Mouse (Mus musculus): Measurements from ENCODE around the gene Zfp207.
"Not testable (repeated sequence)": the region's sequence is repeated elsewhere in the genome, so short reads cannot be mapped to it uniquely, and the experiment has no call there.

Gene Zfp207

DNA sequence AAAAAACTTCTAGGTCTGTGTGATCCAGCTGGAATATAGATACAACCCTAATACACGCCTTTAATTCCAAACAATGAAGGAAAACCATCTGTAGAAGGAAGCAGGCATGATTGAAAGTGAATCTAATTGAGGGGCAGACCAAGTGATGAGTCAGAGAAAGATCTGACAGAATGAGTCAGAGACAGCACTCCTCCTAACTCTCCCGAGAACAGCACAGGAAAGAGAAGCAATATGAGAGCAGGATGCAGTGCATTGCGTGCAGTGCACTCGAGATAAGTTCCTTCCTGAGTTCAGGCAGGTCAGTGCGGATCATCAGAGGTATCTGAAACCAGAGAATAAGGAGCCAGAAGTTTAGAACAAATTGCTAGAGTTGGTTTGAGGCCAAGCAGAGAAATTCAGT is 34.0 kb downstream of the Zfp207 start:
- no peak for DNase-seq

DNA sequence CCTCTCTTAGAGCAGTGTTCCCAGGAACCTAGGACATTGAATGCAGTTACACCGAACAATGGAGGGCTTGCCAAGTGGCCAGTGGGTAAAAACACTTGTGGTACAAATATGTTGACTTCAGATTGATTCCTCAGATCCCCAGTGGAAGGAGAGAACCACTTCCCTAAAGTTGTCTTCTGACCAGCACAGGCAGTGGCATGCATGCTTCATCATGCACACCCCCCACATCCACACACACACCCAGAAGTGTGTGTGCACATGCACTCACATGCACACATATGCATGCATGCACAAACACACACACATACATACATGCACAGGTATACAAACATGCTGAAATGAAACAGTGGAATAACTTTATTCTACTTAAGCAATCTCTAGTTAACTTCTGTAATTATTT is 36.7 kb downstream of the Zfp207 start:
- no peak for DNase-seq

DNA sequence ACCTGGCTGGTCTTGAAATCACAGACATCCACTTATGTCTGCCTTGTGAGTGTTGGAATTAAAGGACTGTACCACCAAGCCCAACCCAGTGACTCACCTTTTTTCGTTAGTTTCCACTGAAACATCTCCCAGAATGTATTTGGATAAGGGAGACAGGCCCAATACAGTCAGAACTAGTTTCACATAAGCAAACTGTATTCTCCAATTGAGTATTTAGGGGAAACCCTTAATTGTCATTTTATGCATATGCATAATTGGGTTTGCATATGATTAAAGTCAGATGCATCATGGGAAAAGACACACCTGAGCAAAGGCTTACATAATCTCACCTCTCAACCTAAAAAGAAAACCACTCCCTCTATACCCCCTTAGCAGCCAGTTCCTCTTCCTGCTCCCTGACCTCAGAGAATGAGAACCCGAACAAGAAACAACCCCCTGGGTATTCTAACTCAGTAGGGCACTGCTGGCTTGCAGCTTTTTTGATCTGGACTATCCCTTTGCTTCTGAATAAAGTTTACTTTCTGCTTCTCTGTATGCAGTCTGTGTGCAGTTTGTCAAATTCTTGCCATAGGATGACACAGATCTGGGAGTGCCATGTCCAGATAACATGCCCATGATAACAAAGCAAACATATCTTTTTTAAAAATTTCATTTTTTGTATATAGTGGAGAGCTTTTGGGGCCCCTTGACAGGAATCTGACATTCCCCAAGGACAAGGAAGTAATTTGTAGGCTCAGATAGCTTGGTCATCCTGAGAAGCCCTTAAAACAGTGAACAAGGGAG is 37.3 kb downstream of the Zfp207 start:
- no peak for DNase-seq

DNA sequence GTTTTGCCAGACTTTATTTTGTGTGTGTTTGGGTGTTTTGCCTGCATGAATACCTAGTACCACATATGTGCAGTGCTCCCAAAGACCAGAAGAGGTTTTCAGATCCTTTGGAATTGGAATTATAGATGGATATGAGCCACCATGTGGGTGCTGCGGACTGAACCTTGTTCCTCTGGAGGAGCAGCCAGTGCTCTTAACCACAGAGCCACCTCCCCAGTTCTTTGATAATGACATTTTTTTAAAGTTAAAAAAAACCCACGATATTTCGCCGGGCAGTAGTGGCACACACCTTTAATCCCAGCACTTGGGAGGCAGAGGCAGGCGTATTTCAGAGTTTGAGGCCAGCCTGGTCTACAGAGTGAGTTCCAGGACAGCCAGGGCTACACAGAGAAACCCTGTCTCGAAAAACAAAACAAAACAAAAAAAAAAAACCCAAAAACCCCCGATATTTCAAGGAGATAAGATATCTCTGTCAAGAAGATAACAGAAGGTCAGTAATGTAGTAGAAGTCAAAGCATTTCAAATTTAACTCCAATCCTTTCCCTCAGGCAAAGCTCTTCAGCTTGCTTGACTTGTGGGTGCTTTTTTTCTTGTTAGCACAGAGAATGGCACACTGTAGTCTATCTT is 38.5 kb downstream of the Zfp207 start:
- no peak for DNase-seq

DNA sequence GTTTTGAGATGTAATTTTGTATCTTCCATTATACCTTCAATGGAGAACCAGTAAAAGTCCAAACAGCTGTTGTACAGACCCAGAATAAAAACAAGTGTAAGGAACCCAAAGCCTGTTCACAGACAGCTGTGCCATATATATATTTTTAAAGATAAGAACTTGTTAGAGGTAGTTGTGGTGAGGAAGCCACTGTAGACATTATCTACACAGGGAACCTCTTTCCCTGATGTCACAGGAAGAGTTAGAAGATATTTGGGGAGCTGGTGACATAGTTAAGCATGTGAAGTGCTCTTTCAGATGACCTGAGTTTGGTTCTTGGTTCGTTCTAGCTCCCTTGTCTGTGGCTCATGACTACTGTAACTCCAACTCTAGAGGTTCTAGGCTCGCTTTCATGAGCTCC is 41.6 kb downstream of the Zfp207 start:
- no peak for DNase-seq

DNA sequence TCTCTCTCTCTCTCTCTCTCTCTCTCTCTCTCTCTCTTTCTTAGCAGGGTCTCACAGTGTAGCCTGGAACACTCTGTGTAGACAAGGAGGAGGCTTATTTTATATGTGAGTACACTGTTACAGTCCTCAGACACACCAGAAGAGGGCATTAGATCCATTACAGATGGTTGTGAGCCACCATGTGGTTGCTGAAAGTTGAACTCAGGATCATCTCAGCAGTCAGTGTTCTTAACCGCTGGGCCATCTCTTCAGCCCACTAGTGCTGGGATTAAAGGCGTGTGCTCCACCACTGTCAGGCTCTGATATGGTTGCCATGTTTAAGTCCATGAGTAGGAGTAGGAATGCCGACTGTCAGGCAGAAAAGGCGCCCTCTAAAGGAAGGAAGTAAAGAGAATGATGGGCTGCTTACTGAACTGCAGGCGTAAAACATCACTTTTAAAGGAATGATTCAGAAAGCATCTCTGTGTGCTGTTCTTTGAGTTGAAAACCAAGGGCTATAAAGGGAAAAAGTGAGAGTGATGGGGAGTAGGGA is 42.2 kb downstream of the Zfp207 start:
- DNase-seq, result no peak

DNA sequence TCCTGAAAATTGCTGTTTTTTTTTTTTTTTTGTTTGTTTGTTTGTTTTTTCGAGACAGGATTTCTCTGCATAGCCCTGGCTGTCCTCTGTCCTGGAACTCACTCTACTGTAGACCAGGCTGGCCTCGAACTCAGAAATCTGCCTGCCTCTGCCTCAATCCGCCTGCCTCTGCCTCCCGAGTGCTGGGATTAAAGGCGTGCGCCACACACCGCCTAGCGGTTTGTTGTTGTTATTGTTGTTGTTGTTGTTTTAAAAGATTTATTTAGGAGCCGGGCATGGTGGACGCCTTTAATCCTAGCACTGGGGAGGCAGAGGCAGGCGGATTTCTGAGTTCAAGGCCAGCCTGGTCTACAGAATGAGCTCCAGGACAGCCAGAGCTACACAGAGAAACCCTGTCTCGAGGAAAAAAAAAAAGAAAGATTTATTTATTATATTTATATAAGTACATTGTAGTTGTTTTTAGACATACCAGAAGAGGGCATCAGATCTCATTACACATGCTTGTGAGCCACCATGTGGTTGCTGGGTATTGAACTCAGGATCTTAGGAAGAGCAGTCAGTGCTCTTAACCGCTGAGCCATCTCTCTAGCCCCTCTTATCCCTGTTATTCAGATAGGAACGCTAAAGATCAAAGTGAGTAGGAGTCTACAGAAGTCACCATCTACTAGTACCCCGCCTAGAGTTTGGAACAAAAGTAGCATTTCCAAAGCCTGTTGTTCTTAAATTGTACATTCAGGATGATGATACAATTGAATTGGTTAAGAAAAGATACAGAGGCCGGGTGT is 43.1 kb downstream of the Zfp207 start:
- not testable (repeated sequence) for DNase-seq

DNA sequence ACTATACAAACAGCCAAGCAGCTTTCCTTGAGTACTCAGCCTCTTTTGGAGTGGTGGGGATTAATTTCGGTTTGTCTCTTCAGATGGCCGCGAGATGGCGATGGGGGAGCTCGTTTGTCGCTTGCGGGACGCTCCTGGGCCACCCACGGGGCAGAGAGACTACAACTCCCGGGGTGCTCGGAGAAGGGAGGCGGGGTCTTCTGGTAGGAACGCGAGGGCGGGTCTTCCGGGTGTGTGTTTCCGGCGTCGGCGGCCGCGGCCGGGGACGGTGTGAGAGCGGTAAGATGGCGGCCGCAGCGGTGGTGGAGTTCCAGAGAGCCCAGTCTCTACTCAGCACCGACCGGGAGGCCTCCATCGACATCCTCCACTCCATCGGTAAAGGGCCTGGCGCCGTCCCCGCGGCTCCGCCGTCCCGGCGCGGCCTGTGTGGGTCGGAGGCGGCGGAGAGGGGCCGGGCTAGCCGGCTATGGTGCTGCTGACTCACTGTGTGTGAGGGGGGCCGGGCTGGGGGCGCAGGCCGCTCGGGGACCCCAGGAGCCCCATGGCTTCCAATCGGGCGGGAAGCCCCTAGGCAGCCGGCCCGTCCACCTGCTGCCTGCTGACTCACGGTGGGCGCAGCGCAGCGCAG is 45.4 kb downstream of the Zfp207 start, which contains the start of gene Psmd11:
Gene Psmd11, plus strand, starts transcription at position 235 of the 628 bp plus-strand sequence.
- DNase-seq, result peak; percentile 92 to 93

DNA sequence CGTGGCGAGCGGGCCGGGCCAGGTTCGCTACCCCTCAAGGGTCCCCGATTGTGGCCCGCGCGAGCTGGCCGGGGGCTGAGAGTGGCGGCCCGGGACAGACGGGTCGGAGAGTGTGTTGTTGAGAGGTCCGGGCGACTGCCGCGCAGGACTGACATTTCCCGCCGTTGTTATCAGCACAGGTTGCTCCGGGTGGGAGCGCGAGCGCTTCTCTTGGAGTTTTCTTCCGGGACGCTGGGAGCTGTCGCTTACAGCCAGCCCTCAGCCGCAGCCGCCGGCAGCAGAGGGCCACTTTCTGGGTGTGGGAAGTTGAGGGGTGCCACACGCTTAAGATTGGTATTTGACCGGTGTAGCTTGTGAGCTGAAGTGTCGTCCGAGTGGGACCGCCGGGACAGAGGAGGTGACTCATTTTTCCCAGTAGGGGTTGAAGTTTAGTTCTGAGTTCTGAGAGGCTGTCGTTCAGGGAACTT is 46.0 kb downstream of the Zfp207 start:
- DNase-seq, result no peak

DNA sequence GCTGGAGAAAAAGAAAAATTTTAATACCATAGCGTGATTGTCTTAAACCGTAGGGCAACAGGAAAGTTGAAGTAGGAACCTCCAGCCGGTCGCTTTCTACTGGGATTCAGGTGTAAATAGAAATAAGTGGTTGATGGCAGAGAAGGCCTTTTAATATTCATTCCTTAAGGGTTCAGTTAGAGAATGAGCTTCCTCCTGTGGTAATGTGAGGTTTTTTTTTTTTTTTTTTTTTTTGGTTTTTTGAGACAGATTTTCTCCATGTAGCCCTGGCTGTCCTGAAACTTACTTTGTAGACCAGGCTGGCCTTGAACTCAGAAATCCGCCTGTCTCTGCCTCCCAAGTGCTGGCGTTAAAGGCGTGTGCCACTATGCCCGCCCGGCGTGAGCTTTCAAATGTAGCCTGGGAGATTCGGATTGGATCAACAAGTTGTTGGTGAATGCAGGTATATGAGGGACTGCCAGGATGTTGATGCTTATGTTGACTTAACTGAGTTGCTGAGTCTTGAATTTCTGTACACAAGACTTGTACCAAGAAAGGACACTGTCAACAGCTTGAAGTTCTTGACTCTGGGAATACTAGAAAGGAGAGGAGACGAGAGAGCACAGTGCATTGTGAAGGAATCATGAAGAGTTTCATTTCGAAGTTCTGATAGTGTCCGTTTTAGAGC is 46.6 kb downstream of the Zfp207 start:
- DNase-seq, result no peak

DNA sequence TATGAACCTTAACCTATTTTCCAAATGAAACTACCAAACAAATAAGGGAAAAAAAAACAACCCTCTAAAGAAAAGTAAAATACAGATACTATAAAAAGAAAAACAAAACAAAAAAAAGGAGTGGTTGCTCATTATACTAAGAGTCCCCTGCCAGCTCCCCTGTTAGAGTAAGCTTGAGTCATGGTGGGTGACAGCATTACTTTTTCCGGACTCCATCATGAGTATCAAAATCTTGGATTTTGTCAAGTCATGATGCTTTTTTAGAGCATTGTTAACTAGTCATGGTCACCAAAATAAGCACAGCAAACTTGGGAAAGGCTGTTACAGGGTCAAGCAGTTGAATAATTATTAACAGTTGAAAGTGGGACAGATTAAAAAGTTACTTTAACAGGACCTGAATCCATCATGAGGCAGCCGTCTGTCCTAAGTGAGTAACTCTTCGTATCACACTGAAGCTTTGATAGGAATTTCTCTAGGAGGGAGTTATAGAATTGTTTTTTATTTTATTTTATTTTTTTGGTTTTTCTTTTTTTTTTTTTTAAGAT is 47.4 kb downstream of the Zfp207 start:
- DNase-seq, result no peak

DNA sequence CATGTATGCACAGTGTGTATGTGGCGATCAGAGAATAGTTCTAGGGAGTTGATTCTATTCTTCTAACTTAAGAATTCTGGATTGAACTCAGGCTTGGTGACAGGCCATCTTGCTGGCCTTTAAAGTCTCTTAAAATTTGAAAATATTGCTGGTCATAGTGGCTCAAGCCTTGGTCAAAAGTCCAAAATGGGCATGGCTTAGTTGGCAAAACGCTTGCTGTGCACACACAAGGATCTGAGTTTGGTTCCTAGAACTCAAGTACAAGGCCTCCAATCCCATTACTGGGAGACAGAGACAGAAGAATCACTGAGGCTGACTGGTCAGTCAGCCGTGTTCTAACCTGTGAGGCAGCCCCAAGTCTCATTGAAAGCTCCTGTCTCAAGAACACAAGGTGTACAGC is 63.8 kb downstream of the Zfp207 start:
- DNase-seq, result no peak

DNA sequence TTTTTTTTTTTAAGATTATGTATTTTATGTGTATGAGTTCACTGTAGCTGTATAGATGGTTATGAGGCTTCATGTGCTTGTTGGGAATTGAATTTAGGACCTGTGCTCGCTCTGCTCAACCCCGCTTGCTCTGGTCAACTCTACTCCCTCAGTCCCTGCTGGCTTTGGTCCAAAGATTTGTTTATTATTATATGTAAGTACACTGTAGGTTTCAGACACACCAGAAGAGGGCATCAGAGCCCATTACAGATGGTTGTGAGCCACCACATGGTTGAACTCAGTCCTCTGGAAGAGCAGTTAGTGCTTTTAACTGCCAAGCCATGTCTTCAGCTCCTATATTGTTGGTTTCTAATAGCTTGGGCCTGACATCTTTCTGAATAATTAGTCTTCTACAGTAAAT is 66.8 kb downstream of the Zfp207 start:
- DNase-seq, result no peak

DNA sequence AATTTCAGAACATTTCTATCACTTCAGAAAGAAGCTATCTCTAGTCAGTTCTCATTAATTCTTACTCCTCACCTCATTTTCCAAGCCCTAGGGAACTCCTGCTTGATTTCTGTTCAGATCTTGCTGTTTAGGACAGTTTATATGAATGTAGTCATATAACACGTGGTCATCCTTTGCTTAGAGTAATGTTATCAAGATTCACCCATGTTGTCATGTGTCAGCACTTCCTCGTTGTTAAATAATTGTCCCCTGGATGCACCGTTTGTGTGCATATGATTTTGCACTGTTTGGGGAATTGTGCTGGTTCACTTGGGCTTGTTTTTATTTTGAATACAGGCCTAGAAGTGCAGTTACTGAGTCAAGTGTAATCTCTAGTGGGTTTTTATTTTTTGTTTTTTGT is 69.2 kb downstream of the Zfp207 start:
- no peak for DNase-seq

DNA sequence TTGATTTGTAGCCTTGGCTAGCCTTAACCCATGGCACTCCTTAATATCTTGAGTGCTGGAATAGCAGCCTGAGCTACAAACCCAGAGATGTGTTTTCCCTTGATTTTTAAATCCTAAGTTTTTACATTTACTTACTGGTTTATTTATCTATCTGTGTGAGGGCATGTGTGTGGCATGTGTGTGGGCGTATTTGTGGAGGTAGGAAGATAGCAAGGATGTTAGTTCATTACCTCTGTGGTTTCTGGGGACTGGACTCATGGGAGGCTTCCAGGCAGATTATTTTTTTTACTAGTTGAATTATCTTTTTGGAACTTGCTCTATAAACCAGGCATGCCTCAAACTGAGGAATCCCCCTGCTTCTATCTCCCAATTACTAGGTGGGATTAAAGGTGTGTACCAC is 70.1 kb downstream of the Zfp207 start:
- no peak for DNase-seq
